Mouse (Mus musculus) embryo, embryonic 9.5 days (tissue): Measurements from ENCODE around the gene Syt8.

Source experiments
- DNase-seq: peaks from one replicate; pipeline ENCODE4 v3.0.0-alpha.2; 2017; ENCODE audit errors: extremely low spot score

Syt8 gene

GRCm38 (mm10) chr7:142408686-142409085 lies 26.0 kb upstream of the Syt8 start:
- DNase-seq, result no peak

- no peak for DNase-seq
Observed at GRCm38 (mm10) chr7:142409603-142410002, 25.0 kb upstream of the Syt8 start.

DNA sequence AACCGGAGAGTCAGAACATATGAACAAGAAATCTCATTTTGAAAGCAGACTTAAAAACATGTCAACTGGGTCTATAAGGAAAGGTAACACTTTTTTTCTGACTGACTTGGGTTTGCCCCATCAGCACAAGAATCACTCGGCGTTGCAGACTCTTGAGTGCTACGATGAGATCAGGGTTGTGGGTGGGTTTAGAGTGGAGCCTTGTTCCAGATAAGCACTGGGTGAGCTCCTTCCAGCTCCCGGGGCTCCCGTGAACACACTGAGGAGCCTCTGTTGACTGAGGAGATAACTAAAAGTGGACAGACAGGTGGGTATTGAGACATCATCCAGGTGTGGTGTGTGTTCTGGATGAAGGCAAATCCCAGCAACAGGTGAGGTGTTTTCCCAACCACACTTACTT lies 21.4 kb upstream of the Syt8 start:
- no peak for DNase-seq

- no peak for DNase-seq
Observed at GRCm38 (mm10) chr7:142415314-142415713, 19.3 kb upstream of the Syt8 start.

DNA sequence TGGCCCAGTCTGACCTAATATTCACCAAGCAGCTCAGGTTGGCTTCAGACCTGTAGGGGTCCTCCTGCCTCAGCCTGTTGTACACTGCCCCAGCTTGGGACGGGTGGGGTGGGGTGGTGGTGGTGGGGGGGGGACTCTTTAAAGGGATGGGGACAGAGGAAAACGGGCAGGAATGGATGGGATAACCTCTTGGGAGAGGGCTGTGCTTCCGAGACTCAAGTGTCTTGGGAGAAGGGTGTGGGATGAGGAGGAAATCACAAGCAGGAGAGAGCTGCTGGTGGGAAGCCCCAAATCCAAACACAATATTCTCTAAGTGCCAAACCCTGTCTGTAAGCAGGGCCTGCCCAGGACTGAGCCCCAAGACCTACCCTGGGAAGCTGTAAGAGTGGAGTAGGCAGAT lies 18.4 kb upstream of the Syt8 start:
- no peak for DNase-seq

DNA sequence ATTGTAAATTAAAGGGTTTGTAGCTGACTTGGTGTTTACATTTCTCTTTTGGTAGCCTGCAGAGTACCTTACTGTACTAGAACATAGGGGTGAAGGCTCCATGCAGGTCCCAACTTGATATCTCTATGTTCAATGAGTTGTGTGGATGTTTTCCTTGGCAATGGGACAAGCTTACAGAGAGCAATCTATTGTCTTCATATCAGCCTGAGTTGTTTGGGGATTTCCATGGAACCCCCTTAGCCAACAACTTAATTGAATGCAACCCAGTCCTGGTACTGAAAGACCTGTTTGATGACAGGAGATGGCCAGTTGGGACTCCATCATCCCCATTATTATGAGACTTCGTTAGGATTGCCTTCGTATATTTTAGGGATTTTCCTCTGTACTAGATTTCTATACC lies 16.6 kb upstream of the Syt8 start:
- DNase-seq, result no peak

GRCm38 (mm10) chr7:142418679-142419078 lies 16.0 kb upstream of the Syt8 start:
- DNase-seq, result no peak

- DNase-seq, result no peak
Observed at GRCm38 (mm10) chr7:142419887-142420286, 14.8 kb upstream of the Syt8 start.

GRCm38 (mm10) chr7:142421826-142422225 lies 12.8 kb upstream of the Syt8 start:
- no peak for DNase-seq

DNA sequence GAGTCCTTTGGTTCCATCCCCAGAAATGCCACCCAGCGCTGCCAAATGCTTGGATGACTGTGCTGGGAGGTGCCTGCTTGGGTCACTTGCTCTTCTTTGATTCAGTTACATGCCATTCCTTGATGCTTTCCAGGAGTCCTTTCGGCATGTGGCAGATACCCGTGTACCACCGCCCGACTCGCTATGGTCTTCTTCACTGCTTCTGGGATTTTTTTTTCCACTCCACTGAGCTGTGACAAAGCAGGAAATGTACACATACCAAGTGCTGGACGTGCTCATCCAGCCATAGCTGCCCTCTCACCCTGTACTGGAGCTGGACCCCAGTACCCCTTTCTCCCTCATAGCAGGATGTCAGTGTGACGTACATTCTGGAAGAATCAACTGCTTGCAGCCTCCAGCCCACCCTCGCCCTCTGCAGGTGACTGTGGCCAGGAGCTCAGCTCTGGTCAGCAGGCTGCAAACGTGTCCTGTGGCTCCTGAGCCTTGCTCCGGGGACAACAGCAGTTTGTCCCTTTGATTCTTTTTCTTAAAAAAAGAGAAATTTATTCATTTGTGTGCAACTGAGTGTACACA lies 8.9 kb upstream of the Syt8 start:
- DNase-seq, result no peak

DNA sequence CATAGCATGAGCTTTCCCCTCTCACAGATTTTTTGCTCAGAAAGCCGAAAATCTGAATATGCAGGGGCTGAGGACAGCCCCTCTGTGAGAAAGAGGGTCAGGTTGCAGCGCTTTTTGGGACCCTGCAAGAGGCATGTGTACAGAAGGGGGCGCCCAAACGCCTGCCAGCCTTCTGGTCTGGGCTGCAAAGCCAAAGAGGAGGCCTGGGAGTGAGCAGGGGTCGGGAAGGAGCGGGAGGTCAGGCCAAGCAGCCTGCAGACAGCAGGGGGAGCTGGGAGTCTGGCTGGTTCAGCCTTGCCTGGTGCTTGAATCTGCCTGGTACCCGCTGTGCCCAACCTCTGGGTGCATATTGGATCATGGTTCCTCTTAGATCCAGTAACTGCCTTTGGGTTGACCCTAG lies 6.4 kb upstream of the Syt8 start:
- DNase-seq, result peak; percentile 89

- DNase-seq, result no peak
Observed at GRCm38 (mm10) chr7:142430160-142430678, 4.4 kb upstream of the Syt8 start.

DNA sequence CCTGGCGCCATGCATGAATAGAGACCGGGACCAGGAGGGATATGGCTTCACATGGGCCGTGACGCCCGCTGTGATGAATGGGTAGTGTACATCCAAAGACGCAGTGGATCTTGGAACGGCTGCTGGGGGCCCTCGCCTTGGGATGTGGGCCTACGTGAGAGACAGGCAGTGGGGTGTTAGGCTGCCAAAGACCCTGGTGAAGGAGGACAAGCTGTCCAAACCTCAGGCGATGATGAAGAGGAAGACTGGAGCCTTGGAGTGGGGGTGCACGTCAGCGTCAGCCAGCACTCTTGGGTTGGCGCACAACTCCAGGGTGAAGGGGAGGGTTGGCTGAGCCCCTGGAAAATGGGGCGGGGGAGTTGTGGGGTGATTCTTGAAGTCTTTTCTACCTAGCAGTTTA lies 3.5 kb upstream of the Syt8 start:
- no peak for DNase-seq

GRCm38 (mm10) chr7:142433623-142434022 lies 1.0 kb upstream of the Syt8 start:
- DNase-seq, result no peak

DNA sequence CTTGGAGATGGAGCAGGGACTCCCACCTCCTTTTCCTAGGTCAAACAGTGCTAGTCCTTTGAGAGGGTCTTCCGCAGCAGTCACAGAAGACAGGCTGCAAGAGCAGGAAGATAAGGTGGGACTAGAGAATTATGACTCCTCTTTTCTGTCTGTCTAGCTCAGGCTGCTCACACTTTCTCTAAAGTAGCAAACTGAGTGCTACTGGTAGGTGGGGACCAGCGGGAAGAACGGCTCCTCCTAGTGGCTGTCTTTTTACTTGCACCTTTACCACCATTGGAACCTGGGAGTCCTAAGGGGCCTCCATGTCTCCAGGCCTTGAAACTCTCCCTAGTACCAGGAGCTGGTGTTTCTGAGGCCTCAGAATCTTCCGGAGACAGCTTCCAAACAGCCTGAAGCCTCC lies 874 bp downstream of the Syt8 start:
- peak; percentile 73 for DNase-seq

DNA sequence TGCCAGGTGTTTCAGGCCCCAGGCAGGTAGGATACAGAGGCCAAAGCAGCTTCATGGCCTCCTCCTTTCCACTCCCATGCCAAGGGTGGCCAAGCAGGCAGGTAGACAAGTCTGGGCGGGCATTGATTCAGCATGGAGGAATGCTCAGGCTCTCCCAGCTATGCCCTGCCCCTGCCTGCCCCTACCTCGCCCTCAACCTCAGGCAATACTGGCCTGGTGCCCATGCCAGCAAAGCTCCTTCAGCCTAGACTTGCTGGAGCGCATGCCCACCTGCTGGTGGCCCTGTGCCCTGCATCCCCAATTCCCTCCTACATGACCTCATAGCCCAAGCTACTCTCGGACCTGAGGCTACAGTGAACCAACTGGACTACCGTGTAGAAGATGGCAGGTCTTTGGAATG lies 2.7 kb downstream of the Syt8 start:
- no peak for DNase-seq

- no peak for DNase-seq
Observed at GRCm38 (mm10) chr7:142439966-142440365, 5.3 kb downstream of the Syt8 start.

DNA sequence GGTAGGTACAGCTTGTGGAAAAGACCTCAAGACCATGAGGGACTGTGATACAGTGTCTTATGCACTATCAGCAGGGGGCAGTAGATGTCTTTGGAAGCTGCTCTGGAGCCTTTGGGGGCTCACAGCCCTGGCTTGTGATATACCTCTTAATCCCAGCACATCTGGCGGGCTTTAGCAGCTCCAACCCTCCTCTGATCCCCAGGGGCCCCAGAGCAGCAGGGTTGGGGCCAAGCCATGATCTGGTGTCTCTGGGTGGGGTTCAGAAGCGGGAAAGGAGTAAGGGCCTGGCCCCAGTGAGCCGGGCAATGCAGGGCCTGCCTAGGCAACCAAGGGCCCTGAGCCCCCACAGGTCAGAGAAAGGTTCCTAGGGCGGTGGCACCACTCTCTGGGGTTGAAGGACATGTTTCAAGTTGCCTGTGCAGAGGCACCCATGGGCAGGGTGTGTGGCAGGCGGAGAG lies 6.0 kb downstream of the Syt8 start:
- DNase-seq, result peak; percentile 63

DNA sequence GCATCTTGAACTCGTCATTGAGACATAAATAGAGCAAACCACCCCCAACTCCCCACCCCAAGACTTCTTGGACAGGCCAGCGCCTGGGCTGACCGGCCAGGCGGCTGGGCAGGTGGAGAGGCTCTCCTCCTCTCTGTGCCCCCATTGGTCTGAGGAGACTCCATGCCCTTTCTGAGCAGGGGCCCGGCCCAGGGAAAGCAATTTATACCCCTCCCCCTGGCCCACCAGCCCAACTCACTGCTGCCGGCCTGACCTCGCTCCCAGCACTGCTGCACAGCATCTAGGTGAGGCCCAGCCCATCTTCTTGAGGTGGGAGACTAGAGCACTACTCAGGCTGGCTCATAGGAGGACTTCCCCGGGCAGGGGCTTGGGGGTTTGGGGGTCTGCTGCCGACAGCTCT lies 6.9 kb downstream of the Syt8 start, which contains the start of gene Tnni2:
Gene Tnni2, plus strand, starts transcription at position 224 of the 400 bp plus-strand sequence.
- no peak for DNase-seq

DNA sequence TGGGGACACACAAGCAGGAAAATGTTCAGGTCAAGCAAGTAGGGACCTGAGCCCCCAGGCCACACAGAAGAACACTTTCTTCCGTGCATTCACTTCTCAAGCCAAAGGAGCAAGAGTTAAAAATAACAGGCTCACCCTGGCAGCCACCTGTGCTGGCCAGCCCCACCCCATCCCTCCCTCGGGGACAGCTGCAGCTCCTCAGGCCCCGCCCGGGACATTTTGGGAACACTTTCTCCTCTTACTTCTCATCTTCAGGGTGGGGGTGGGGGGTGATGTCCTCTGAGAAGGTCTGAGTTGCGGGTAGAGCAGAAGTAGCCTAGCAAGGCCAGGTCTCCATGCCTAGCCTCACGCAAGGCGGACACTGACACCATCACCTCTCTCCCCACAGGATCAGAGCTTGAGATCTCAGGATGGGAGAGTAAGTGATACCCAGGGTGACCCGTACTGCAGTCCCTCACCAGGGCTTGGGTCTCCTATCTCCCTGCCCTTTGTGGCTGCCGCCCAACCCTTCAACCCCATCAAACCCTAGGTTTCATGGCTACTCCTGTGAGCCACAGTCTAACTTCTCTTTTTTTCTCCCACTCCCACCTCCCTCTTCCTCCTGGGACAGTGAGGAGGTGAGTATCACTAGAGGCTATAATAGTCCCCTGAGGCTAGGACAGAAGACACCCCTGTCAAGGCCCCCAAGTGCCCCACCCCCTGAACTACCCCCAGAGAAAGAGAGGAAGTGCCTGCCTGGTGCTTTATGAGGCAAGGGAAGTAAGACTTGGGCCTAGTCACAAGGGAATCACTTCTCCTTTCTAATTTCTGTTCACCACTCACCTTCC lies 7.6 kb downstream of the Syt8 start:
- no peak for DNase-seq

DNA sequence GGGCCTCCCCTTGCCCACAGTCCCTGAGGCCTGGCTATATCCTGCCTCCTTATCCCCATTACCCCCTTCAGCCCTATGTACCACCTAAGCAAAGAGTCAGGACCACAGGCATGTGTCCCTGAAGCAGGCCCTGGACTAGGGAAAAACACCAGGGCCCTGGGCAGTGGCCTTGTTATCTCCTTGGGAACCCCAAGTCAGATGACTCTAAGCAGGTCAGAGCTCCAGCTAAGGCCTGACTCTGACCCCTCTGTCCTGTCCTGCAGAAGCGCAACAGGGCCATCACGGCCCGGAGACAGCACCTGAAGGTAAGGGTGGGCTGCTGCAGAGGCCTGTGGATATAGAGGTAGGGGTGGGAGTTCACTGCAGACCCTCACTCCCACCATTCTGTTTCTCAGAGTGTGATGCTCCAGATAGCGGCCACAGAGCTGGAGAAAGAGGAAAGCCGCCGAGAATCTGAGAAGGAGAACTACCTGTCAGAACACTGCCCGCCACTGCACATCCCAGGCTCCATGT lies 8.3 kb downstream of the Syt8 start:
- no peak for DNase-seq

GRCm38 (mm10) chr7:142443474-142443873 lies 8.8 kb downstream of the Syt8 start:
- DNase-seq, result no peak

GRCm38 (mm10) chr7:142444171-142444570 lies 9.5 kb downstream of the Syt8 start:
- no peak for DNase-seq
